Comparison of ENCODE assay signal across 10 mouse cellular contexts in the genomic region with DNA sequence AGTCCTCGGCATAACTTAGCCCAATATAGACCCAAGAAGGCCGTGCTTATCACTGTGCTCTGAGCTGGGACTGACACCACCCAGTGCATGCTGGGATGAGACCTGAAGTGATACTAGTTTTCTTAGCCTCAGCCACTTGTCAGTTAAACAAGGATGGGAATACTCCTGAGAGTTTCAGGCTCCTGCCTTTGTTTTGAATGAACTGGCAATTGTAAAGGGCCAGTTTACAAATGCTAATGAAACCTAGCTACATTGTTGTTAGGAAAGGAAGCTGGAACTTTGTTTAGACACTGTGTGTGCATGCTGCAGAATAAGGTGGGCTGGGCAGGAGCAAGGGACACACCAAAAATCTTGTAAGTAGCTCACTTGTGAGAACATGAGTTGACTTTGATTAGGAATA. TPM values are rescaled to one million over a fixed set of nuclear protein-coding genes. Genes with fewer than 3 reads are reported as not detected.
DNase-seq lines count a peak whose midpoint lies in the region; ATAC-seq and TF ChIP-seq lines count a peak whose summit lies in the region.
"Had no signal": no experiment of that assay in that cellular context is flagged by ENCODE, and none has a peak within 500 bp of the region (broad histone marks: within the 10 kb centered on the region; RNA-seq: fewer than 3 reads in every experiment).

No protein-coding gene starts in this region.

- peaks cover 7% of the 10 kb centered on the region for H3K27me3 ChIP-seq in heart, embryonic 12.5 days (replicated peaks)
- no peaks in the 10 kb centered on the region for H3K27me3 ChIP-seq in CH12.LX (replicated peaks)
- peaks cover 29% of the 10 kb centered on the region for H3K27me3 ChIP-seq in limb, embryonic 12.5 days
- H3K27me3 ChIP-seq in lung, postnatal 0 days (replicated peaks; ENCODE audit: insufficient read depth, low read length), result 0 out of 2 replicates have a peak, but pooled peaks cover 6% of the 10 kb centered on the region

- peak overlapping the region; percentile 90 for H3K27ac ChIP-seq in heart, embryonic 12.5 days (ENCODE audit: poor library complexity, severe bottlenecking)
- no peak overlapping the region for H3K27ac ChIP-seq in CH12.LX (ENCODE audit: insufficient read depth, low read depth)
- H3K27ac ChIP-seq in limb, embryonic 12.5 days, result no peak overlapping the region; the same call in 1 of the 2 replicates
- no peak overlapping the region for H3K27ac ChIP-seq in lung, postnatal 0 days (ENCODE audit: low read length)

- peak overlapping the region; percentile 94 for H3K9ac ChIP-seq in heart, embryonic 12.5 days
- H3K9ac ChIP-seq in CH12.LX (ENCODE audit: insufficient read depth, low read depth), result no peak overlapping the region; the same call in 1 of the 2 replicates
- no peak overlapping the region for H3K9ac ChIP-seq in limb, embryonic 12.5 days (replicated peaks)
- H3K9ac ChIP-seq in lung, postnatal 0 days (replicated peaks; ENCODE audit: low read depth), result no peak overlapping the region

- TF ChIP-seq CTCF in CH12.LX (conservative IDR thresholded peaks at IDR 0.05 in 1 of 2, IDR thresholded peaks at IDR 0.05 in 1 of 2; ENCODE audit: low read depth in 2 of 2, low read length in 2 of 2), result no peak
- no peak for TF ChIP-seq CTCF in lung, postnatal 0 days (IDR thresholded peaks at IDR 0.05)

- no peak for DNase-seq in heart, postnatal 25 days (ENCODE audit: low spot score)
- DNase-seq in CH12.LX (ENCODE audit: extremely low read depth) (no peak), ZHBTc4 (ENCODE audit: low read depth, low spot score) (peak; percentile 61)
- DNase-seq in lung, postnatal 0 days (ENCODE audit: low spot score), result no peak
- DNase-seq in urinary bladder, postnatal 10 days (ENCODE audit: low spot score), result no peak
- no peak for DNase-seq in right cerebral cortex, postnatal 25 days
- DNase-seq: lung, postnatal 10 days had no signal

- ATAC-seq in heart, embryonic 12.5 days (ENCODE audit: insufficient number of reproducible peaks, low FRiP score), result no peak
- ATAC-seq in limb, embryonic 12.5 days (ENCODE audit: insufficient number of reproducible peaks, insufficient read depth, low FRiP score, low TSS enrichment, low read depth), result no peak
- no peak for ATAC-seq in lung, postnatal 0 days

- TF ChIP-seq EP300 in CH12.LX (IDR thresholded peaks at IDR 0.05; ENCODE audit: low read length), result no peak
- TF ChIP-seq EP300 in lung, postnatal 0 days (IDR thresholded peaks at IDR 0.05), result no peak

- H3K79me2 ChIP-seq in CH12.LX (replicated peaks; ENCODE audit: control insufficient read depth, extremely low read depth, insufficient read depth, poor library complexity, severe bottlenecking), result no peaks in the 10 kb centered on the region

- intact Hi-C loops in heart, postnatal 25 days (cut with DNase I), result no loop called here

- peak overlapping the region; percentile 96 for H3K4me2 ChIP-seq in heart, embryonic 12.5 days
- H3K4me2 ChIP-seq in CH12.LX (ENCODE audit: insufficient read depth, low read depth, poor library complexity, severe bottlenecking), result peak overlapping the region; percentile 95
- peak overlapping the region; percentile 90 for H3K4me2 ChIP-seq in limb, embryonic 12.5 days
- no peak overlapping the region for H3K4me2 ChIP-seq in lung, postnatal 0 days (replicated peaks; ENCODE audit: low read depth, low read length)

- 26% methylated on average over 2 of the region's 2 CpGs for whole genome bisulfite sequencing in heart, embryonic 12.5 days
- 39% methylated on average over 2 of the region's 2 CpGs for whole genome bisulfite sequencing in limb, embryonic 12.5 days
- 50% methylated on average over 2 of the region's 2 CpGs for WGBS in lung, postnatal 0 days

- TF ChIP-seq RAD21 in CH12.LX (IDR thresholded peaks at IDR 0.05; ENCODE audit: low read depth, low read length), result no peak

- dilution Hi-C loops in CH12.LX (cut with MboI; ENCODE audit: extremely low pct_ligation_motif_present, extremely low pct_unique_long_range_greater_than_20kb, low sequenced_read_pairs), result no loop called here

- H3K4me1 ChIP-seq in heart, embryonic 12.5 days (replicated peaks), result peaks cover 76% of the 10 kb centered on the region
- H3K4me1 ChIP-seq in CH12.LX (ENCODE audit: control insufficient read depth in 1 of 2, insufficient read depth in 2 of 2), result peaks cover 0 to 32% of the 10 kb centered on the region in 2 experiments; a peak in 2 of 4 replicates
- peaks cover 48% of the 10 kb centered on the region for H3K4me1 ChIP-seq in limb, embryonic 12.5 days (replicated peaks)
- no peaks in the 10 kb centered on the region for H3K4me1 ChIP-seq in lung, postnatal 0 days (ENCODE audit: insufficient read depth, low read depth, low read length)

- peaks cover 16% of the 10 kb centered on the region for H3K36me3 ChIP-seq in heart, embryonic 12.5 days
- peaks cover 0 to 21% of the 10 kb centered on the region in 2 experiments for H3K36me3 ChIP-seq in CH12.LX (replicated peaks in 1 of 2; ENCODE audit: control insufficient read depth in 1 of 2, insufficient read depth in 1 of 2, low read length in 1 of 2)
- peaks cover 10% of the 10 kb centered on the region for H3K36me3 ChIP-seq in limb, embryonic 12.5 days
- H3K36me3 ChIP-seq in lung, postnatal 0 days (ENCODE audit: insufficient read depth, low read length), result no peaks in the 10 kb centered on the region

- in situ Hi-C loops in CH12.LX (cut with MboI; ENCODE audit: low pct_ligation_motif_present, low pct_unique_long_range_greater_than_20kb, low sequenced_read_pairs), result no loop called here

- no peak for TF ChIP-seq POLR2A in CH12.LX (IDR thresholded peaks at IDR 0.05; ENCODE audit: low read depth, low read length)

- H3K9me3 ChIP-seq in heart, embryonic 12.5 days (replicated peaks), result no peaks in the 10 kb centered on the region
- no peaks in the 10 kb centered on the region for H3K9me3 ChIP-seq in CH12.LX (replicated peaks; ENCODE audit: low read length)
- no peaks in the 10 kb centered on the region for H3K9me3 ChIP-seq in limb, embryonic 12.5 days
- no peaks in the 10 kb centered on the region for H3K9me3 ChIP-seq in lung, postnatal 0 days (ENCODE audit: low read length)

- H3K4me3 ChIP-seq in heart, embryonic 12.5 days, result no peak overlapping the region
- peak overlapping the region in 2 of 3 experiments; percentile 61 to 79 for H3K4me3 ChIP-seq in CH12.LX (replicated peaks in 1 of 3; ENCODE audit: low read depth in 2 of 3, low read length in 2 of 3, poor library complexity in 1 of 3)
- peak overlapping the region; percentile 86 for H3K4me3 ChIP-seq in limb, embryonic 12.5 days (replicated peaks)
- no peak overlapping the region for H3K4me3 ChIP-seq in lung, postnatal 0 days (ENCODE audit: low read depth, low read length)

TF ChIP-seq in CH12.LX, 34 proteins besides CTCF, POLR2A, EP300 and RAD21:
- TF ChIP-seq ZC3H11A (IDR thresholded peaks at IDR 0.05; ENCODE audit: low read depth, low read length), result no peak
- no peak for TF ChIP-seq MYC (IDR thresholded peaks at IDR 0.05; ENCODE audit: low read depth, low read length)
- no peak for TF ChIP-seq USF2 (conservative IDR thresholded peaks at IDR 0.05; ENCODE audit: low read depth, low read length)
- TF ChIP-seq RCOR1 (conservative IDR thresholded peaks at IDR 0.05; ENCODE audit: low read depth, low read length), result no peak
- no peak for TF ChIP-seq MAFK (IDR thresholded peaks at IDR 0.05; ENCODE audit: insufficient replicate concordance, low read length)
- TF ChIP-seq ZMIZ1 (IDR thresholded peaks at IDR 0.05; ENCODE audit: low read depth, low read length), result no peak
- TF ChIP-seq KAT2A (IDR thresholded peaks at IDR 0.05; ENCODE audit: insufficient replicate concordance, low read length), result no peak
- no peak for TF ChIP-seq UBTF (IDR thresholded peaks at IDR 0.05; ENCODE audit: low read depth, low read length)
- no peak for TF ChIP-seq CHD2 (IDR thresholded peaks at IDR 0.05; ENCODE audit: low read length)
- no peak for TF ChIP-seq SIN3A (IDR thresholded peaks at IDR 0.05; ENCODE audit: low read length)
- TF ChIP-seq BHLHE40 (IDR thresholded peaks at IDR 0.05; ENCODE audit: low read depth, low read length), result no peak
- no peak for TF ChIP-seq HCFC1 (IDR thresholded peaks at IDR 0.05; ENCODE audit: low read depth, low read length)
- TF ChIP-seq ZKSCAN1 (IDR thresholded peaks at IDR 0.05; ENCODE audit: borderline replicate concordance, low read depth, low read length), result no peak
- TF ChIP-seq JUND (conservative IDR thresholded peaks at IDR 0.05; ENCODE audit: low read depth, low read length), result no peak

RNA-seq across cellular contexts. Expression of a gene that starts 5.9 kb away (rescaled TPM):
- 61.5 and 67.4 TPM in 2 replicates for polyA plus RNA-seq in heart, embryonic 12.5 days (2016; fragmentation: Nextera tagmentation; extraction: Ambion mirVana)
- 100 to 1,000 TPM; 141 to 144 TPM for total RNA-seq in heart, postnatal 25 days (2021)
- total RNA-seq in CH12.LX (2012; rRNA removed) (14.2 and 18.8 TPM in 2 replicates), CH12.LX (2014; rRNA removed) (13.0 and 13.1 TPM in 2 replicates)
- polyA plus RNA-seq in CH12.LX (2012; ENCODE audit: insufficient read length, low read depth), result 30.7 and 31.7 TPM in 2 replicates
- polyA plus RNA-seq in limb, embryonic 12.5 days (2016; fragmentation: Nextera tagmentation; extraction: Ambion mirVana), result 30.4 and 30.7 TPM in 2 replicates
- polyA plus RNA-seq in lung, postnatal 0 days (2015; fragmentation: Nextera tagmentation; extraction: Ambion mirVana), result 15.4 and 16.4 TPM in 2 replicates

RNA-seq across cellular contexts. Expression of a gene that starts 20.8 kb away (rescaled TPM):
- polyA plus RNA-seq in heart, embryonic 12.5 days (2016; fragmentation: Nextera tagmentation; extraction: Ambion mirVana), result 500 and 521 TPM in 2 replicates
- 1,000 to 10,000 TPM; 1,261 to 1,294 TPM for total RNA-seq in heart, postnatal 25 days (2021)
- total RNA-seq in CH12.LX (2012; rRNA removed), result 9.1 and 9.3 TPM in 2 replicates
- total RNA-seq in CH12.LX (2014; rRNA removed), result 10.0 and 11.7 TPM in 2 replicates
- polyA plus RNA-seq in CH12.LX (2012; ENCODE audit: insufficient read length, low read depth), result 18.9 and 20.9 TPM in 2 replicates
- polyA plus RNA-seq in limb, embryonic 12.5 days (2016; fragmentation: Nextera tagmentation; extraction: Ambion mirVana), result 23.5 and 25.3 TPM in 2 replicates
- polyA plus RNA-seq in lung, postnatal 0 days (2015; fragmentation: Nextera tagmentation; extraction: Ambion mirVana), result 59.4 and 67.3 TPM in 2 replicates
- total RNA-seq: hematopoietic stem cell, adult 5-6 weeks had no signal

RNA-seq across cellular contexts. Expression of a gene that starts 54.8 kb away (rescaled TPM):
- polyA plus RNA-seq in heart, embryonic 12.5 days (2016; fragmentation: Nextera tagmentation; extraction: Ambion mirVana), result 67.7 and 69.1 TPM in 2 replicates
- total RNA-seq in heart, postnatal 25 days (2021), result 10 to 100 TPM; 36.6 to 37.3 TPM
- 139 and 153 TPM in 2 replicates for total RNA-seq in CH12.LX (2012; rRNA removed)
- total RNA-seq in CH12.LX (2014; rRNA removed), result 101 and 102 TPM in 2 replicates
- 126 and 131 TPM in 2 replicates for polyA plus RNA-seq in CH12.LX (2012; ENCODE audit: insufficient read length, low read depth)
- polyA plus RNA-seq in limb, embryonic 12.5 days (2016; fragmentation: Nextera tagmentation; extraction: Ambion mirVana), result 49.1 and 61.0 TPM in 2 replicates
- polyA plus RNA-seq in lung, postnatal 0 days (2015; fragmentation: Nextera tagmentation; extraction: Ambion mirVana), result 58.4 and 58.9 TPM in 2 replicates

Comparison
In these comparisons a context has a peak if more than half of its experiments do, and no peak if none do; other contexts are left out.
1. H3K4me3 ChIP-seq: peak in CH12.LX (2 of 3) and limb, embryonic 12.5 days (single experiment); none in heart, embryonic 12.5 days (single experiment) and lung, postnatal 0 days (single experiment).